Mouse (Mus musculus) E14TG2a.4 (cell line): ENCODE measurements at regions not wholly inside any gene's neighbourhood (a gene's known extent, or its start where the extent isn't known, plus 50 kb on each side); places are given as distances from the start of the nearest gene placed in this dataset.

Experiments used
- H3K27me3 ChIP-seq: 2 replicates; pipeline ENCODE4 v1.6.1; 2014; ENCODE audit warnings: low read length, control low read depth; ENCODE audit not compliant: insufficient read depth
- H3K36me3 ChIP-seq: 2 replicates; pipeline ENCODE4 v1.6.1; 2014; ENCODE audit warnings: low read length, control low read depth; ENCODE audit not compliant: insufficient read depth
- H3K4me1 ChIP-seq: replicated peaks from 2 replicates; pipeline ENCODE4 v1.6.1; 2014; ENCODE audit warnings: low read depth, low read length, control low read depth
- H3K4me3 ChIP-seq: replicated peaks from 2 replicates; pipeline ENCODE4 v1.5.1; 2014; ENCODE audit warnings: mild to moderate bottlenecking, low read length
- H3K9me3 ChIP-seq: 2 replicates; pipeline ENCODE4 v1.6.1; 2014; ENCODE audit warnings: low read length, control low read depth
- CTCF ChIP-seq: conservative IDR thresholded peaks from 2 replicates; pipeline ENCODE4 v1.5.1; 2014; ENCODE audit warnings: low read length
- NANOG ChIP-seq: IDR thresholded peaks from 2 replicates; pipeline ENCODE4 v1.6.1; 2014; ENCODE audit warnings: borderline replicate concordance, low read length, mixed read lengths
- POU5F1 ChIP-seq: IDR thresholded peaks from 2 replicates; pipeline ENCODE4 v1.6.1; 2014; ENCODE audit warnings: low read length, borderline replicate concordance

DNA sequence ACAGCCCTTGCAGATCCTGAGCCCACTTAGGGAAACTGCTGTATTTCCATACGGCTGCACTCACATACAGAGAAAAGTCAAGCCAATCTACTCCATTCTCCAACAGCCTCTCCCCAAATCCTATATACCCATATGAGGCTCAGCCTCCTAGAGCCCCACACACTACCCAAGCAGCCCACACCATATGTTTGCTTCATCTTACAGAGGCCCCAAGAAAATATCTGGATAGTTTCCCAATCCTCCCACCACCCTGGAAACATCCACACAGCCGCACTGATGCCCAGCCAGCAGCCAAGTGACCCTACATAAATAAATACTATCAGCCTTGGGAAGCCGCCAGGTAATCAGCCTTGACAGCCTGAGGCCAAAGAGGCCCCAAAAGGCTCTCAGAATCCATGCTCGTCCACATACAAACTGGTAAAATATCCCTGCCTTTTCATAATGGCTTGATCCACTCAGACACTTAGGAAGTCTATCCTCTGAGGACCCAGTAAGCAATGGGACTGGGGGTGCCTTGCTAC, 153.1 kb upstream of the Fam78b start:
- Histone ChIP-seq H3K9me3 (no peaks in the 10 kb centered on the region), H3K36me3 (no peaks in the 10 kb centered on the region), H3K4me3 (no peak overlapping the region), H3K27me3 (0 out of 2 replicates have a peak, but pooled peaks cover 4% of the 10 kb centered on the region), H3K4me1 (peaks cover 2% of the 10 kb centered on the region)
- TF ChIP-seq NANOG, result no peak

DNA sequence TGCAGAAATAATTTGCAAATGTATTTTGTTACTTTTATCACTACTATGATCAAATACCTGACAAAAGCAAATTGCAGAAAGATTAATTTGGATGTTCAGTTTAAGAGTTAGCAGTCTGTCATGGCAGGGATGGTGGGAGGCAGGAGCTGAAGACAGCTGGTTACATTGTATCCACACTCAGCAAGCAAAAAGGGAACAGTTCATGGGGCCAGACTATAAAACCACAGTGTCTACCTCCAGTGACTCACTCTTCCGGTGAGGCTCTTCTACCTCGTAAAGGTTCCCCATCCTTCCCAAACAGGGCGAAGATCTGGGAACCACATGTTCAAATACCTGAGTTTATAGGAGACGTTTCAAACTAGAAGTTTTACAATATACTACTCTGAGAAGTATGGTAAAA, 145.2 kb upstream of the Fam78b start:
- Histone ChIP-seq H3K4me3 (no peak overlapping the region), H3K27me3 (no peaks in the 10 kb centered on the region), H3K36me3 (no peaks in the 10 kb centered on the region), H3K4me1 (no peaks in the 10 kb centered on the region), H3K9me3 (no peaks in the 10 kb centered on the region)
- TF ChIP-seq NANOG (no peak), CTCF (no peak), POU5F1 (no peak)

DNA sequence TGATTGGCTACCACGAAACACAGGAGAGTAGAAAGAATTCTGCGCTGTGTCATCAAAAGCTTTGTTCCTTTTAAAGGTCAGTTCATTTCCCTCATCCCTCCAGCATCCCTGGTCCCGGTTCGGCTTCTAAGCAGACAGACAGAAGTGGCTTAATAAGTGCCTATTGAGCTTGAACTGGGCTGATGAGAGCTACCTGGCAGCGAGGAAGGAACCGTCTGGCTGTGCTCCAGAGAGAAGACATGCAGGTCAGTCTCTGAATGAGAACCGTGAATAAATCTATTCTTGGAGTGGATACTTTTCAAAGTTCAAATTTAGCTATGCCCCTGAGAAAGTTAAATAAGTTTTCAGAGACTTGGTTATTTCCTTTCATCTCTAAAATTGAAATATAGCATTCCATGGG, 135.0 kb upstream of the Fam78b start:
- Histone ChIP-seq H3K36me3 (no peaks in the 10 kb centered on the region), H3K4me1 (no peaks in the 10 kb centered on the region), H3K4me3 (no peak overlapping the region), H3K27me3 (no peaks in the 10 kb centered on the region), H3K9me3 (no peaks in the 10 kb centered on the region)
- TF ChIP-seq POU5F1 (no peak), NANOG (no peak), CTCF (no peak)

DNA sequence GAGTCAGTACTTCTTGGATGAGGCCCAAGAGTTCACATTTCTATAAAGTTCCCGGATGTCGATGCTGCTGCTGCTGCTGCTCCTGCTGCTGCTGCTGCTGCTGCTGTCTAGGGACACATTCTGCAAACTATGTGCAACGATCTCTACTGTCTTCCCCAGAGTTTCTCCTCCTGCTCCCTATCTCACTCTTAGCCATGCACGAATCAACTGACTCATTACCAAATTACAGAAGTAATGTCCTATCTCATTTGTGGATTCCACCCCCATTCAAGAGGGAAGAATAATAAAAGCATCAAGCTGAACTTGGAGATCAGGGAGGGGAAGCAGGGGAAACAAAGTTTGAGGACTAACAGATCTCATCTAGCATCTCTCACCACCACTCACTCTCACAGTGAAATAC, 130.0 kb upstream of the Fam78b start:
- Histone ChIP-seq H3K27me3 (no peaks in the 10 kb centered on the region), H3K4me1 (no peaks in the 10 kb centered on the region), H3K9me3 (no peaks in the 10 kb centered on the region), H3K4me3 (no peak overlapping the region), H3K36me3 (no peaks in the 10 kb centered on the region)
- TF ChIP-seq CTCF, result no peak
- no peak for TF ChIP-seq NANOG
- no peak for TF ChIP-seq POU5F1

DNA sequence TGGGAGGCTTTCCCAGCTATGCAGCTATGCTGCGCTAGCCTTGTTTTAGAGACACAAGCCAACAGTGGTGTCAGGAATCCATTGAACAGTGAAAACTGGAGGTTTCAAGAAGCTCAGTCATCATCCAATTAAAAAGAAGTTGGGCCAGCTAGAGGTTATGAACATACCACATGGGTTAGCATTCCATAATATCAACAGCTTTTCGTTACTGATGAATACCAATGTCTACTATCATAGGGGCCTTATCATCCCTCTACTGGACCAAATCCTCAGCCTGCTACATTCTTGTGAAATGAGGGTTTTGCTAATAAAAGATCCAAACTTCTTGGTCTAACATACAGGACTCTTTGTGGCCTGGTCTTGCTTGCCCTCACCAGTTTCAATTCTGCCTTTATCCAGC, 124.8 kb upstream of the Fam78b start:
- no peak for TF ChIP-seq NANOG
- no peak for TF ChIP-seq POU5F1
- TF ChIP-seq CTCF, result no peak
- Histone ChIP-seq H3K9me3 (0 out of 2 replicates have a peak, but pooled peaks cover 4% of the 10 kb centered on the region), H3K27me3 (no peaks in the 10 kb centered on the region), H3K4me3 (no peak overlapping the region), H3K36me3 (no peaks in the 10 kb centered on the region), H3K4me1 (no peaks in the 10 kb centered on the region)

DNA sequence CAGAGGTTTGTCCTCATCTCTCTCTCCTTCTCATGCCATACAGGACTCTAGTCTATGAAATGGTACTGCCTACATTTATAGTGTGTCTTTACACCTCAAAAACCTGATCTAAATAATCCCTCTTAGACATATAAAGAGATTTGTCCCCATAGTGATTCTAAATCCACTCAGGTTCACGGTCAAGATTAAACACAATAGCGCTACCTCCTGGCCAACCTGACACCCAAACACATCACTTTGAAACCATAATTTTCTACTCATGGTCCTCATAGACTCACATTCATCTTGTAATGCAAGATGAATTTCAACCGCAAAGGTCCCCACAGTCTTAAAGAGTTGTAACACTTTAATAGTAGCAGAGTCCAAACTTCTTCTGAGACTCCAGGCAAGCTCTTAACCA, 118.0 kb upstream of the Fam78b start:
- no peak overlapping the region for H3K4me3 ChIP-seq
- no peaks in the 10 kb centered on the region for H3K9me3 ChIP-seq
- no peaks in the 10 kb centered on the region for H3K4me1 ChIP-seq
- no peaks in the 10 kb centered on the region for H3K27me3 ChIP-seq
- TF ChIP-seq POU5F1 (no peak), CTCF (no peak), NANOG (no peak)
- H3K36me3 ChIP-seq, result no peaks in the 10 kb centered on the region

DNA sequence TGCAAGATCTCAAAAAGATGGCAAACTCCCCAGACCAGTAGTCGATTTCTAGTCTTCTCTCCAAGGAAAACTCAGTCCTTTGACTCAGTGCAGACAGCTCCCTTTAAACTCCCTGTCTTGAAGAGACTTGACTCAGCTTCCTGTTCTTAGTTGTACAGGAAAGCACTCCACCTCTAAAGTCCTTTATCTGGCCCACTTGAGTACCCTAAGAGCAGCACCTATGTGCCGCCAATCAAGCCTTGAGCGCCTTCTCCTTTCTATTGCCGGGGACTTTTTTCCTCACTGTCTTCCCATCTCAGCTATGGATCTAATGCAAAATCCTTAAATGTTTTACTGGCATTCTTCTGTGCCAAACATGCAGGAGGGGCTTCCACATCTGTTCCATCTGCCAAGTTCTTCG, 105.3 kb upstream of the Fam78b start:
- H3K27me3 ChIP-seq, result no peaks in the 10 kb centered on the region; the same call in 1 of the 2 replicates
- H3K4me1 ChIP-seq, result no peaks in the 10 kb centered on the region
- TF ChIP-seq POU5F1, result no peak
- TF ChIP-seq CTCF, result no peak
- no peak for TF ChIP-seq NANOG
- no peaks in the 10 kb centered on the region for H3K9me3 ChIP-seq
- no peaks in the 10 kb centered on the region for H3K36me3 ChIP-seq
- H3K4me3 ChIP-seq, result no peak overlapping the region

DNA sequence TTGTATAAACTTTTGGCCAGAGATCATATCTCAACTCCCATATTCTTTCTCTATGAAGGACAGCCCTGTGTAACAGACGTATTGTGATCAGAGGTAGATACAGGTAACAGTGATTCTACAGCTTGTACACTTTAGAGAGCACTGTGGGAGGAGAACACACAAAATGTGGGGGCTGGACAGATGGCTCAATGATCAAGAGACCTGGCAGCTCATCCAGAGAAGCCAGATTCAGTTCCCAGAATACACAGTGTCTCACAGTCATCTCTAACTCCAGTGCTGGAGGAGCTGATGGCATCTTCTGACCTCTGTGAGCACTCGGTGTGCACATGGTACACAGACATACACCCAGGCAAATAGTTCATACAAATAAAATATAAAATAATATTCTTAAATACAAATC, 102.5 kb upstream of the Fam78b start:
- H3K36me3 ChIP-seq, result no peaks in the 10 kb centered on the region
- H3K27me3 ChIP-seq, result no peaks in the 10 kb centered on the region; the same call in 1 of the 2 replicates
- no peak overlapping the region for H3K4me3 ChIP-seq
- no peaks in the 10 kb centered on the region for H3K9me3 ChIP-seq
- no peaks in the 10 kb centered on the region for H3K4me1 ChIP-seq
- TF ChIP-seq CTCF (no peak), NANOG (no peak), POU5F1 (no peak)

DNA sequence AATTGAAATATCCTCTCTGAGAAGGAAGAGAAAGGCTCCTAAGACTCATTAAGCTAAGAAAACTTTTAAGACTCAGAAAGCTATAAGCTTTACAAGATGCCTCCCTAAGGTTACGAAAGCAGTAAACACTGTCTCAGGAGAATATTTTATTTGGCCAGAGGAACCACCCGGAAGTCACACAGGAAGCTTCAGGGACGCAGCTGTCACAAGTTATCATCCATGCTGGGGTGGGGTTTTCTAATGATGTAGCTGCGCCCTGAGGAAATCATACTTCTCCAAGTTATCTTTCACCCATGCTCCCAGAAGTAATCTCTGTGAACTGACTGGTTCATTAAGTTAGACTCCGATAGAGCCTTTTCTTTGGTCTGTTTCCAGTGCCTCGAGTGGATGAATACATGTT, 102.0 kb upstream of the Fam78b start:
- Histone ChIP-seq H3K36me3 (no peaks in the 10 kb centered on the region), H3K4me1 (no peaks in the 10 kb centered on the region), H3K27me3 (no peaks in the 10 kb centered on the region; the same call in 1 of the 2 replicates), H3K9me3 (no peaks in the 10 kb centered on the region), H3K4me3 (no peak overlapping the region)
- no peak for TF ChIP-seq POU5F1
- no peak for TF ChIP-seq NANOG
- TF ChIP-seq CTCF, result no peak
